Mouse (Mus musculus): ENCODE results near the gene Adpgk.
A peak's percentile ranks its signal among the peaks of the same experiment; 100 is the strongest.

Gene Adpgk

DNA sequence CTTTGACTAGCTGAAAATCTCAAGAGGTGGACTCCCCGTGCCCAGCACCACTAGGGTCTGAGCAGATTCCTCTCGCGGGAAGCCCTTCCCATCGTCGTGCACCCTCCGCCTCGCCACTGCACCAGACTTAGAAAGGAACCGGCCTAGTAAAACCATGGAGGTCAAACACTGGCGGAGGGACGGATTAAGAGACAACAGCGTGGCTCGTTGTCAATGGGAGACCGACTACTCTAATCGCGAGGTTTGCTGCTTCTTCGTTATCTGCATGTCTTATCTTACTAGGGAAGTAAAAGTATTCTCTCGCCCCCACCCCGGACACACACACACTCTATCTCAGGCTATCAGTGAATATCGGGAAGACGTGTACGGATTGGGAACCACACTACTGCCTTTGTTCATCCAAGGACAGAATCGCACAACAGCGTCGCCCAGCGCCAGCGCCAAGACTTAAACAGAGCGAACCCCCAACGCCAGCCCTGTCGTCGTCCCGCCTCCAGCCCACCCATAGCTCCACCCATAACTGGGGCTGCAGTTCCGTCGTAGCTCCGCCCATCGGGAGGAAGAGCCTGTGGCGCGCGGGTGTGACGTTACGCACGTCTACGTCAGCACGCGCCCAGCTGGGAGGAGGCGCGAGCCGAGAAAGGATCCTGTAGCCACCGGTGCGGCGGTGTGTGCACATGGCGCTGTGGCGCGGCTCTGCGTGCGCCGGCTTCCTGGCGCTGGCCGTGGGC, at the start of gene Adpgk:
Gene Adpgk (plus strand): TSS at position 602 of the 731 bp plus-strand sequence.
- DNase-seq: peak; percentile 99

DNA sequence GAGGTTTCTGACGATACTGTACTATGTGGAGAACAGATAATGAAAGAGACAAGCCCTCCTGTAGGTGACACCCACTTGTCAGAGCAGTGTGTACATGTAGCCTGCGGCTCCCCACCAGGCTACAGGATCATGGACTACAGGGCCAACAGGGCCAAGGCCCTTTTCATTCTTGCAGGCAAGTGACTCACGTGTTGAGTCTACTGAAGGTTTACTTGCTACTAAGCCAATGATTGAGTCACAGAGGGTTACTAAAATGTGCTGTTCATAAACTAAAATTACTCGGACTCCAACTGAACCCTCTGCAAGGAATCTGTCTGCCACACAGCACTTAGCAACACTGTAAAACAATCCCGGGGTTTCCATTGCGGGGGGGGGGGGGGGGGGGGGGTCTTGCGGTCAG, 46.2 kb upstream of the Adpgk start:
- no peak for DNase-seq

DNA sequence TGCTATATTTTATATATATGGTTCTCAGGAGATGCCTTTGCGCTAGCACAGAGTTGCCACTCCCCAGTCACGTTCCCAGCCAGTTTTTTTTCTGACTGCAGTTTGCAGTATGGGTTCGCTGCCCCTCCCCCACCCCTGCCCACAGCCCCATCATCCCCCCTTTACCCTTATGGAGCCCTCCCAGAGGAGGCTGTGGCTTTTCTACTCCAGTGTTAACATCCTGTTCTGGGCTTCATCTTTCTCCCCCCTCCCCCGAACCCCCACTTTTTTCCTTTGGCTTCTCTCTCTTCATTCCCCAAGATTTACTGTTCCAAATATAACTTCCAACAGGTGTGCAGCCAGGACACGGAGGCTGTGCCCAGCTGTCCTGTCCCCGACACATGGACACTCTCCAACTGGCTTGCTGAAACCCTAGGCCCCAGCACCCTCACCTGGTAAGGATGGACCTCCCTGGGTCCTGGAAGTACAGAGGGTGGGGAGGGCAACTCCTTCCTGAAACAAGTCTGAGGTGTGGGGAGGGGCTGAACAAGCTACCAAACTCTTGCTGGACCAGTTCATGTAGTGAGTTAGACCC, 44.8 kb upstream of the Adpgk start:
- no peak for DNase-seq

DNA sequence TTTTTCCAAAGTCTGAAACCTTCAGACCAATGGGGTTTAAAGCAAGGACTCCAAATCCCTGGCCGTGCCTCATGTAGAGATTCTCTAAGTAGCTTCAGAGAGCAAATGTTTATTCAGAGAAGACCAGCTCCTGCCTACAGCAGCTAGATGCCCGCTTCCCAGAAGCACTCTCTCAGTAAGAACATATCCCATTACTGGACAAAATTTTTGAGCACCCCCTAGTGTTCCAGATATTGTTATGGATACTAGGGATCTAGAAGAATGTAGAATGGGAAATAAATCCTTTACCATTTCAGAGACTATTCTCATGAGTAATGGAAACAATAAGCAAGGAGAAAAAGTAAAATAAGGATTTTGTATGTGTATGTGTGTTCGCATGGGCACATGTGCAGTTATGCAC, 42.0 kb upstream of the Adpgk start:
- no peak for DNase-seq

DNA sequence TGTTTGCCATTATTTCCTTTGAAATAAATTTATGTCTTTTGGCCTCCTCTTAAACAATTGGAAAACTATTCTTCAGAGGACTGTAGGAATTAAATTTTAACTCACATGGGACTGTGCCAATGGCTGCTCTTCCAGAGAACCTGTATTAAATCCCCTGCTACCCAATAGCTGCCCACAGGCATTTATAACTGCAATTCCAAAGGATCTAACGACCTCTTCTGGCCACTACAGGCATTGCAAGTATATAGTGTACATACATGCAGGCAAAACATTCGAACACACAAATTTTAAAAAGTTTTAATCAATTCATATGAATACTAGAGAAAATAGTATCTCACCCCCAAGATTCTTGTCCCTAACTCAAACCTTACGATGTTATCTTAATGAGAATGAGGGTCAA, 41.1 kb upstream of the Adpgk start:
- DNase-seq: no peak

DNA sequence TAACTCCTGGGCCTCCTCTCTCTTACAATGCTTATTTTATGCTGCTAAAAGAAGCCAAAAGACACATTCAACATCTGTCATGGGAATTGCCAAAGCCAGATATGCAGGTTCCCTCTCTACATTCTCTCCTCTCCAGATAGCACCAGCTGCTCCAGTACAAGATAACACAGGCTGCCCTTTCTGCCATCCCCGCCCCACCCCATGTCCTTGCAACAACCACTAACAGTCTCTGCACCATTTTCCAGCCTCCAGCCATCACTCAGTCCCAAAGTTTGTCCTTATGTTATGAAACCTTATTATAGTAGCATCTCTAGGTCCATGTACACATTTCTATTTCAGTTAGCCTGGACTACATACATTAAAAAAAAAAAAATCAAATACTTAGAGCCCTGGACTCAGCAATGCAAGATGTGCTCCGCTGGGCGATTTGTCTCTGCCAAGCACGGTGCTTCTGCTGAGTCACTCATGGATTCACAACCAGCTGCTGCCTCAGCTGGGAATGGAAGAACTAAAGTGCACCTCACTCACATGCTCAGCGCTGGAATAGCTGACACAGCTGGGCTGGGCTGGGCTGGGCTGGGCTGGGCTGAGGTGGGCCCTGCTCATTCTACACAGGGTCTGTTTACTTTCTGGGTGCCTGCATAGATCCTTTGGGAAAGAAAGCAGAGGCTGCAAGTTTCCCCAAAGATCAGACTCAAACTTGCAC, 36.5 kb upstream of the Adpgk start:
- DNase-seq: peak; percentile 16

DNA sequence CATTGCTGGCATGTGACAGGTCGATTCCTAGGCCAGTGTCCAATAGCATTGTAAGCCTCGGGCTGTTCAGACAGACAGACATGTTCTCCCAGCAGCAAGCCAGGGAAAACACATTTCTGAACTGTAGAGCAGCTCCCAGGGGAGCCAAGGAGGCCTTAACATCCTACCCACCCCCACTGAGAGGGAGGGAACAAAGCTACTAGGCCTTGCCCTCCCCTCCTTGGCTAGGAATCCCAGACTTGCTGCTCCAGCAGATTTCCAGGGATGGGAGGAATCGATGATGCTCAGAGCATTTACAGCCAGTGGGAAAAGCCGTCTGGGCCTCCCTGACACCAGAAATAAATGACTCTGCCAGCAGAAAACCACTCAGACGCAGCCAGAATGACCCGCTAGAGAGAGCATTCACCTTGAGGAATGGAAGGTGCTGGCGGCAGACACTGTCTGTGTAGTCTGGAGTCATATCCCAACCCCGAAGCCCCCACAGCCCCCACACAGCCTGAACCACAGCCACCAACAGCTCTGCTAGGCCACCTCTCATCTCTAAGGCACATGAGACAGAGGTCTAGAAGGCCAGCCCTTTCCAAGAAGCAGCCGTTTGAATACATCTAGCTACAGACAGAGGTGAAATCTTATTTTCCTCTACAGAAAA, 31.4 kb upstream of the Adpgk start:
- DNase-seq: no peak

DNA sequence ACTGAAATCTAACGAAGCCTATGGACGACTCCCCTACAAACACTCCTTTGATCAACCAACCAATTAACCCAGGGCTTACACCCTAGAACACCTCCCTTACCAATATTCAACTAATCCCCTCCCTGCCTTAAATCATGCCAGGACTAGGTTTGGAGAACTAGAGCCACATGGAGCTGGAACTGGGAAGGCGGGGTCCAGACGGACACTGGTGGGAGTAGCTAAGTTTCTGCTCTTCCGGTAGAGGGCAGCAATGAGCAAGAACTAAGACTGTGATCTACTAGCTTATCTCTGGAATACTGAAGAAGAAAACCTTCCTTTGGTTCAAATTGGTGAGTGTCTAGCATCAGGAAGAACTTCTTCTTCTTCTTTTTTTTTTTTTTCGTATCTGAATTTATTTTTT, 25.0 kb upstream of the Adpgk start:
- no peak for DNase-seq

DNA sequence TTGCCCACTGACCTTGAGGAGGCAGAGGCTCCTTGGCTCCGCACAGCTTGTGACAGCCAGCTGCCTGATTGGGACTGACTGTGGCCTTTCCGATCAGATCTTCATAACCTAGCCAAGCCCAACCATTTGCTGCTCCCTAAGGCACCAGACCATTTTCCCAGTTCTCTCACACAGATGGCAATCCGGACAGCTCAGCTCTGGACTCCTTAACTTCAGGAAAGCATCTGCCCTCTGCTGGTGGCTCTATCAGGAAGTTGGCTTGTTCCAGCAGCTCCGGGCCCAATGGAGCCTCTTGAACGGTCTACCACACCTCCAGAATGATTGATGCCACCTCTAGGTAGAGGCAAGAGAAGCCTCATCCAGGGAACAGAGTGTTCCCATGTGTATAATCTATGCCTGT, 21.6 kb upstream of the Adpgk start:
- DNase-seq: peak; percentile 63

DNA sequence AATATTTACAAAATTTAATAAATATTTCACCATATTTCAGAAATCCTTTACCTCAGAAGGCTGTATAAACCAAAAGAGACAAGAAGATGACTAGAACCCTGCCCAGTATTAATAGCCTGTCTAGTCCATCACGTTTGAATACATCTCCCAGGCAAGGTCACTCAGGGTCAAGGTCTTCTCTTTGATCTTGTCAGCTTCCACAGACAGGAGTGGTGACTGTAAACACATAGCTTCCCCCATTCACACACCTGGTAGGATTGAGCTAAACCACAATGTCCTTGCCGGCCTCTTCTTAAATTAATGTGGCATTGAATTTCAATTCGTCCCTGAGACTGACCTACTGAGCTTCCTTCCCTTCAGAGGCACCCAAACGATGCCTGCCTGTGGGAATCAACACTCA, 20.3 kb upstream of the Adpgk start:
- DNase-seq: no peak

DNA sequence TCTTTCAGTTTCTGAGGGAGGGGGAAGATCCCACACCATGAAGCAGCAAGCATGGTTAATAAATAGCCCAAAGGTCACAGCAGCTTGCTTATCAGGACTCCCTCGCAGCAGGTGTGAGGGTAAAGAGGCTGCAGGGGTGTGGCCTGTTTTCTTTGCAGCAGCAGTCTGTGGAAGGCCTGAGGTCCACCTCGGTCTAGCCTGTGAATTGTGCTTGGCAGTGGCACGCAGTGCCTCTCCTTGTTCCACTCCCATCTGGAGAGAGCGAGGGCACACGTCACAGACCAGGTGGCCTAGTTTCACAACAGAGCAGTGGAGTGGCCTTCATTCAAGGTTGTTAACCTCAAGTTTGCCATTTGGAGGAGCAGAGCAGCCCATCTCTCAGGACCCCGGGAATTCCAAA, 19.6 kb upstream of the Adpgk start:
- DNase-seq: no peak

DNA sequence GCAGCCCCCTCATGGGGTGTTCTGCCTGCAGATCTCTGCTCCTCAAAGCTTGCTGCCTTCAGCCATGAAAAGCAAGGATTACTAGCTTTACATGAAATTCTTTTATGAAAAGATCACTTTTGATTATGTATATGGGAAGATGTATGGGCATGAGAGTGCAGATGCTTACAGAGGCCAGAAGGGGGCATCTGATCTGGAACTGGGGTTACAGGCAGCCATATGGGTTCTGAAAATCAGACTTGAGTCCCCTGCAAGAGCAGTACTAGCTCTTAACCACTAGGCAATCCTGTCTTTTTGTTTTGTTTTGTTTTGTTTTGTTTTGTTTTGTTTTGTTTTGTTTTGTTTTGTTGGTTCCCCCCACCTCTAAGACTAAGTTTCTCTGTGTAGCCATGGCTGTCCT, 18.2 kb upstream of the Adpgk start:
- DNase-seq: no peak

DNA sequence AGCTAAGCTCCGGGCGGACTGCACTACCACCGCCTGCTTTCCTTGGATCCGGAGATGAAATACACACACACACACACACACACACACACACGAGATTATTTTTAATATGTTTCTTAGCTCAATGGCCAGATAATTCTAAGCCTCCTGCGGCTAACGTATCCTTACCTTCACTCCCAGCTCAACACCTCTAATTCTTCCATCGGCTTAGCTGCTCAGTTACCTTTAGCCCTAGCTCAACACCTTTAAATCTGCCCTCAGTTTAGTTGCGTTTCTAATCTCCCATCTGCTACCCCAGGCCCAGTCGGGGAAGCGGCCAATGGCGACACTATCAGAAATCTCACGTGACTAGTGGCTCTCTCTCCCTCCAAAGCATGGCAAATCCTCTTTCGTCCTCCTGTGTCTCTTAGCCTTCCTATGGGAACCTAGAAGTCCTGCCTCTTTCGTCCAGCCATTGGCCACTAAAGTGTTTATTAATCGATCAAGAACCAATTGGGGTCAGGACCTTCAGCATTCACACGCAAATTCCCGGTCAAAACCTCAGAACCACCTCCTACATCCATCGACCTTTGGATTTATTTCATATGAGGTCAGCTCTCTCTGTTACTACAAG, 16.4 kb upstream of the Adpgk start:
- no peak for DNase-seq

DNA sequence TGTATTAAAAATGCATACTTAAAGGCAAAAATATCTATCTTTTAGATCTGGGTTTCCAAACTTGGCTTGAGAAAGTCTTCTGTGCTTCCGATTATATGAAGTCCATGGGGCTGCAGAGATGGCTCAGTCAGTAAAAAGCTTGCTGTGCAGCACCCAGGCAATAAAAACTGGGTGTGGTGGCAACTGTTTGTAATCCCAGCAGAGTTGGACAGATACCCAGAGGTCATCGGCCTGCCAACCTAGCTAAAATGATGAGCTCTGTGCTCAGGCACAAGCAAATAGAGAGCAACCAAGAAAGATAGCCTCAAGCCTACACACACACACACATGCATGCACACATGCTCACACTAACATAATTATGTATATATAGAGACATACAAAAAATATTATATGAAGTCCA, 13.2 kb upstream of the Adpgk start:
- DNase-seq: no peak

DNA sequence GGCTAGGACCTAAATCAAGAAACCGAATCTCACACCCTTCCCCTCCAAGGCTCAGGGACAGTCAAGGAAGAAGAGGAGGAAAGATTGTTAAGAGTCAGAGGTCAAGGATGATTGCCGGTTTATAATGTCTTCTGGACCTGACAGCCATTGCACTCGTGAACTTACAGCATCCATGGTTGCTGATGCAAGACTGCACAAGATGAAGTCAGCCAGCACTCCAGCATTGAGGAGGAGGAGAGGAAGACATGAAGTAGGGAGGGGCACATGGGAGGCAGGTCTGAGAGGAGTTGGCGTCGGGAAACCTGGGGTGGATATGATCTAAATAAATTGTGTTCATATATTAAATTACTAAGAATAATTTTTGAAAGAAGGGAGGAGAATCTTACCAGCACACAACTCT, 12.7 kb upstream of the Adpgk start:
- DNase-seq: no peak

DNA sequence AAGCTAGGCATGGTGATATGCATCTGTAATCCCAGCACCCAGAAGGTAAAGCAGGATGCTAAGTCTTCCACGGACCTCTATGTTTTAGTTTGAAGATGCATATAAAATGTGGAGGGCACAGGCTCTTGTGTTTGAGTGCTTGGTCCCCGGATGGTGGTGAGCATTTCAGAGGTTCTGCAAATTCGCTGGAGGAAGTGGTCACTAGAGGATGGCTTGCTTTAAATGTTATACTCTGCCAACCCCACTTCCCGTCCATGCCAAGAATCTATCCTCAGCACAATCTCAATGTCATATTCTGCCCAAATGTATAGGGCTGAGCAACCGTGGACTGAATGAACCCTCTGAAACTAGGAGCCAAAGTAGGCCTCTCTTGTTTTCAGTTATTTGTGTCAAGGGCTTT, 10.5 kb upstream of the Adpgk start:
- DNase-seq: no peak

DNA sequence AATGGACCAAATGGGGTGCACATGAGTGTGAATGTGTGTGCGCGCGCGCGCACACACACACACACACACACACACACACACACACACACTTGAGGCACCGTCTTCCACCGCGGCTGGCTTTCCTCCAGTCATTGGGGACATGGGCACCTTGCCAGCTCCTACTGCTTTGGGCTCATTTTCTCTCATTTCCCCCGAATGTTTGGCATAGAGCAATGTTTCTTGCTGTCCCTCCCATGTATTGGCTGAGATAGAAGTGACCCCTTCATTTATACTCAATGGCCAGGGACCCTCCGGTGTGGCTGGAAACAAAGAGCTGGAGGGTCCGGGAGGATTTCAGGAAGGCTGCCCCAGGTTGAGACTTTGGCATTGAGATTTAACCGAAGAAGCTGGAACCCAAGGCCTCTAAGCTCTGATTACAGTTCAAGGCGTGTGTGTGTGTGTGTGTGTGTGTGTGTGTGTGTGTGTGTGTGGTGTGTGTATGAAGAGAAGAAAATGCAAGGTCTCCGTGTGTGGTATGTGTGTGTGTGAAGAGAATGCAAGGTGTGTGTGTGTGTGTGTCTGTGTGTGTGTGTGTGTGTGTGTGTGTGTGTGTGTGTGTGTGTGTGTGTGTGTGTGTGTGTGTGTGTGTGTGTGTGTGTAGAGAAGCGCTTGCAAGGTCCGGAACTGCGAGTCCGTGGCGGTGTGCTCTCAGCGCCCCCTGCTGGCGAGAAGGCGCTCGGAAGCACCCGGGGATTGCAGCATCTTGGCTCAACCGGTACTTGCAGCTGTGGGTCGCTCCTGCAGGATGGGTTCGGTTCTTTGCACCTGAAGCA, 9.3 kb upstream of the Adpgk start:
- peak; percentile 69 for DNase-seq

DNA sequence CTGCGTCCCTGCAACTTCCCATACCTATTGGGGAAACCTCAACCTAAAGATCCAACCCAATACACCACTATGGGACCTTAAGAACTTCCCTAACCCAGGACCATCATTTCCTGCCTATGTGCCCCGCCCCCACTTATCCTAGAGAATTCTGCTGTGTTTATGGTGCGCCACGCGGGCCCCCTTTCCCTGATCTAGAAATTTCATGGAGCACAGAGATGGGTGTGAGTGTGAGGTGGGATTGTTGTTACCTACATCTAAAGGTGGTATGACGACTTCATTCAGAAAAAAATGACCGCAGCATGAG, 8.7 kb upstream of the Adpgk start:
- DNase-seq: no peak

DNA sequence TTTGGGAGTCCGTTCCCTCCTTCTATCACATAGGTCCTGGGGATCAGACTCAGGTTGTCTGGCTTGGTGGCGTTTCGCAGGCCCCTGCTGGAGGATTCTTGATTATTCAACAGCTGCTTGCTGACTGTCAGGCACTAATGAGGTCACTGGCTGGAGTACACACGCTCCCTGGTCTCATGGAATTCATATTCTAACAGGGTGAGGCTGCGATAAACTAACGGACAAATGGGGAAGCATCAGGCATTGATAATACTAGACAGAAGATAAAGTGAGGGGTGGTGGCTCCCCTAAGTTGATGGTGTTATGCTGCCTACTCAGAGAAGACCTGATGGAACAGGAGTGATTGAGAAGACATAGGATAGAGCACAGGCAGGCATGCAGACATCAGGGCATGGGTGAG, 5.7 kb upstream of the Adpgk start:
- no peak for DNase-seq

DNA sequence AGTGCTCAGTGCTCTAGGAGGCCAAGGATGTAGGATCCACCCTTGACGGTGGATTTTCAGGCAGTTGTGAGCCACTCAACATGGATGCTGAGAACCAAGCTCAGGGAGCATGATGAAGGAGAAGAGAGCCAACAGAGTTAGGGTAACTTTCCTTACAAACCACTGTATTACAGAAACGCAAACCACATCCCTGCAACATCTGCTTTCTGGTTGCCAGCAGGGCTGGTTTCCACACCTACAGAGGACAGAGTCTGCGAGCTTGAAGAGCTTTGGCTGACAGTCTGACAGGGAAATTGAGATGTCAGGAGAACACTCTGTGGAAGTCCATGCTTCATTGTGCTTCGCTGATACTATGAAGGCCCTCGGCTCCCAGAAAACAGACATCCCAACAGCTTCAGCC, 3.3 kb upstream of the Adpgk start:
- no peak for DNase-seq

DNA sequence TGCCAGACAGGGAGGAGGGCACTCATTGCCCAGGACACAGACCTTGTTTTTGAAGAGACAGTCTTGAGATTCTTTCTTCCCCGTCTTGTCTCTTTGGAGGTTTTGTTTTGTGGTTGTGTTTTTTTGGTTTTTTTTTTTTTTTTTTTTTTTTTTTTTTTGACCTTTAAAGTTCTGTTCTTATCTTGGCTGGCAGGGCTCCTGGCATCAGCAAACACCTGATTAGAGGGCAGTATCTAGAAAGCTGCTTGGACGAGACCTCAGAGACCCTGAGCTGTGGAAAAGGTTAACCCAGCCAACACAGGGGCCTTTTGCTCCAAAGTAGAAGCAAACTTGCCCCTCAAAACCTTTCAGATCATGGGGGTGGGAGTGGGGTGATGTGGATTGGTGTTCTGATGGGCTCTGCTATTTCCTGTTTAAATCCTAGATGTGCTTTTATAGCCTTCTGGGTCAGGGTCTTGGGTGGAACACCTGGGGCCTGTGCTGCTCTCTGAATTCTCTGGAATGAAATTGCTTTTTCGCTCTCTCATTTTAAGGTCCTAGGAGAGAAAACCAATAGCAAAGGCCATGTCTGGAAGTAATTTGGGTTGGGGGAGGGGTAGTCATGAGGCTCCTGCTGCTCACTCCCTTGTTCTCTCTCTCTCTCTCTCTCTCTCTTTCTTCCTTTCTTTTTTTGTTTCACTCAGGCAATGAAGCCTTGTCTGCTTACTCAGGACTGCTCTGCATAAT, 2.5 kb upstream of the Adpgk start:
- DNase-seq: no peak

DNA sequence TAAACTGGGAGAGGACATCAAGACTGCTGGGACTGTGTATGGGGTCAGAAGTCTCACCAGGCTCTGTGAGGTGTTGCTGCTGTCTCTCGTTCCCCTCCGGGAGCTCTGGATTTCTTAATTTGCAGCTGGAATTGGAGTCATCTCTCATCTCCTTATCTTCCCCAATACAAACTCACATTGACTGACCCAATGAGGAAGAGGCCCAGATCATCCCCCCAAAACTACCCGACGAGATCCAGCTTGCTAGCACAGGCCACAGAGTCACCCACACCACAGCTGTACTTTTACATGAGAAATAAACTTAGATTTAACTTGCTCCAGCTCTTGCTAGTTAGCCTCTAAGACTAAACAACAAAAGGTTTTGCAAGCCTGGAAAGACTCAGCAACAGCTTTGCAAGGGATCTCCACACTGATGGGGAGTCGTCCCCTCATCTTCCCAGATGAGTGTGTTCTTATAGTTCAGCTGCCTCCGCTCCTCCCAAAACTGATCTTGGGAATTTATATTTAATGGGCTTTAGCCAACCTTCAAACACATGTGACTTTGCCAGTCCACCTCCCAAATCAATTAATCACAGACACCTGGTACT, 1.7 kb upstream of the Adpgk start:
- no peak for DNase-seq

All from layer of hippocampus, adult 9-11 months (tissue).